Mouse (Mus musculus) lung, postnatal 0 days (tissue): Measurements from ENCODE around the gene Cdk13. TPM values are rescaled to one million over a fixed set of nuclear protein-coding genes. Genes with fewer than 3 reads are reported as not detected.

Experiments used
- ATAC-seq: fragments of 200-750 bp; cut with Nextera tagmentation; 2 replicates; pipeline ENCODE4 v1.8.0; 2017; ENCODE audit warnings: moderate library complexity
- DNase-seq: peaks from one replicate; pipeline ENCODE4 v3.0.0-alpha.2; 2016; ENCODE audit warnings: low spot score
- H3K27ac ChIP-seq: fragments of 300-500 bp; sonication (generic); 2 replicates; pipeline ENCODE4 v1.5.1; 2014; ENCODE audit warnings: antibody characterized with exemption, mild to moderate bottlenecking, low read length, mixed read lengths
- H3K27me3 ChIP-seq: fragments of 300-500 bp; sonication (generic); replicated peaks from 2 replicates; pipeline ENCODE4 v1.6.1; 2014; ENCODE audit warnings: low read length, mixed read lengths; ENCODE audit not compliant: insufficient read depth
- H3K36me3 ChIP-seq: fragments of 300-500 bp; sonication (generic); 2 replicates; pipeline ENCODE4 v1.6.1; 2014; ENCODE audit warnings: low read length, mixed read lengths; ENCODE audit not compliant: insufficient read depth
- H3K4me1 ChIP-seq: fragments of 300-500 bp; sonication (generic); 2 replicates; pipeline ENCODE4 v1.6.1; 2014; ENCODE audit warnings: antibody characterized with exemption, low read depth, low read length, mixed read lengths; ENCODE audit not compliant: insufficient read depth
- H3K4me2 ChIP-seq: fragments of 300-500 bp; sonication (generic); replicated peaks from 2 replicates; pipeline ENCODE4 v1.6.1; 2014; ENCODE audit warnings: low read depth, mild to moderate bottlenecking, low read length, moderate library complexity, mixed read lengths
- H3K4me3 ChIP-seq: fragments of 300-500 bp; sonication (generic); 2 replicates; pipeline ENCODE4 v1.5.1; 2014; ENCODE audit warnings: low read depth, low read length
- H3K9ac ChIP-seq: fragments of 300-500 bp; sonication (generic); replicated peaks from 2 replicates; pipeline ENCODE4 v1.6.1; 2014; ENCODE audit warnings: low read depth, mild to moderate bottlenecking
- H3K9me3 ChIP-seq: fragments of 300-500 bp; sonication (generic); 2 replicates; pipeline ENCODE4 v1.6.1; 2016; ENCODE audit warnings: low read length, mixed read lengths
- CTCF ChIP-seq: IDR thresholded peaks from 2 replicates; pipeline ENCODE4 v1.5.1; 2016; ENCODE audit warnings: antibody characterized with exemption, mild to moderate bottlenecking
- EP300 ChIP-seq: IDR thresholded peaks from 2 replicates; pipeline ENCODE4 v1.6.1; 2016; ENCODE audit warnings: antibody characterized with exemption, mild to moderate bottlenecking, control low read depth
- WGBS: fragments of 180-500 bp; shearing (Covaris S2); extraction: QIAGEN DNeasy Blood & Tissue Kit; methylation state at CpG from one replicate; pipeline ENCODE4 v1.1.7; 2014; 5-methylcytosine and 5-hydroxymethylcytosine counted together
- microRNA counts: library from miRNA; unstranded; fragments of <30 nt; microRNA quantifications from one replicate; lab custom pipeline; 2015
- microRNA-seq: library from miRNA; unstranded; fragments of <30 nt; microRNA quantifications from one replicate; pipeline ENCODE4, GENCODE M21; 2016
- polyA plus RNA-seq: library from polyadenylated mRNA; unstranded; fragments of >200 nt; fragmentation: Nextera tagmentation; extraction: Ambion mirVana; gene quantifications from 2 replicates; pipeline ENCODE4 v1.2.1, GENCODE M21; 2015

Cdk13 gene
- polyA plus RNA-seq, 1 experiment from 2014 or later = 12.2 TPM

- H3K9ac ChIP-seq = no peak overlapping the region
- no peak overlapping the region for H3K4me2 ChIP-seq
- H3K9me3 ChIP-seq = no peaks in the 10 kb centered on the region
- DNase-seq = no peak
- TF ChIP-seq EP300 (no peak), CTCF (no peak)
- no peak overlapping the region for H3K4me3 ChIP-seq
- 66% methylated on average over 1 of the region's 1 CpGs for WGBS
- no peak overlapping the region for H3K27ac ChIP-seq
- ATAC-seq = no peak
- H3K4me1 ChIP-seq = no peaks in the 10 kb centered on the region
- H3K27me3 ChIP-seq = no peaks in the 10 kb centered on the region
- H3K36me3 ChIP-seq = no peaks in the 10 kb centered on the region
These were observed 133.8 kb downstream of the Cdk13 start for GRCm38 (mm10) chr13:17671122-17671521.

- ATAC-seq (no peak), DNase-seq (no peak)
- Histone ChIP-seq H3K4me2 (no peak overlapping the region), H3K27ac (no peak overlapping the region), H3K27me3 (no peaks in the 10 kb centered on the region), H3K4me3 (no peak overlapping the region), H3K36me3 (no peaks in the 10 kb centered on the region), H3K9me3 (no peaks in the 10 kb centered on the region), H3K4me1 (no peaks in the 10 kb centered on the region), H3K9ac (no peak overlapping the region)
- no peak for TF ChIP-seq EP300
- TF ChIP-seq CTCF = no peak
- 69% methylated on average over 1 of the region's 1 CpGs for WGBS
These were observed 137.5 kb downstream of the Cdk13 start for GRCm38 (mm10) chr13:17667380-17667779.

MicroRNAs encoded within 50 kb of the gene (microRNA counts, 519-probe panel; counts per million panel counts)
- microRNA mmu-miR-466i (lab: Ali Mortazavi, UCI) = not detected

Small RNAs within 50 kb of the gene (microRNA-seq; reads per million reads assigned to microRNA genes)
- gene Mir466i = not detected

Other genes starting within 250 kb of the Cdk13 start
- gene Mplkip, start 109.9 kb downstream of the Cdk13 start, polyA plus RNA-seq = 36.8 and 38.1 TPM in 2 replicates
- gene Sugct, start 109.5 kb downstream of the Cdk13 start, polyA plus RNA-seq = 8.7 and 9.3 TPM in 2 replicates
- 111 and 125 TPM in 2 replicates for gene Rala, start 139.1 kb upstream of the Cdk13 start, polyA plus RNA-seq
- 61.8 and 66.7 TPM in 2 replicates for gene Yae1d1, start 188.3 kb upstream of the Cdk13 start, polyA plus RNA-seq